Mouse (Mus musculus): Measurements from ENCODE around the gene Adad2.
A peak's percentile ranks its signal among the peaks of the same experiment; 100 is the strongest.

Gene Adad2

DNA sequence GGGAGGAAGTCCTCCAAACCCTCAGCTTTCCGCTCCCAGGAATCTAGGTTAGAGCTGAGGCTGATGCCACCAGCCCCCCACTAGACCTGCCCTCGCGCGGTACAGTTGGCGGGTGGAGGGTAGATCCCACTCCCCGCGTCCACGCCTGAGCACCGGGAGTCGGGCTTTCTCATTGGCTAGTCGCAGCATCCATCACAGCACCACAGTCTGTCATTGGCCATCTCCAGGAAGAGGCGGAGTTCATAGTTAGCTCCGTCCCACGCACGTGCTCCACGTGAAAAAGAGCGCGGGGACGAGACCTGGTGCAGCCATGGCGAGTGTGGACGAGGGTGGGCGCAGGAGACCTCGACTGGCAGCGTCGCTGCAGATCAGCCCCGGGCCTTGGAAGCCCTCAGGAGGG lies at the start of gene Adad2:
Gene Adad2, plus strand, starts transcription at position 277 of the 400 bp plus-strand sequence.
- DNase-seq (ENCODE audit: low spot score in 2 of 2) = no peak

DNA sequence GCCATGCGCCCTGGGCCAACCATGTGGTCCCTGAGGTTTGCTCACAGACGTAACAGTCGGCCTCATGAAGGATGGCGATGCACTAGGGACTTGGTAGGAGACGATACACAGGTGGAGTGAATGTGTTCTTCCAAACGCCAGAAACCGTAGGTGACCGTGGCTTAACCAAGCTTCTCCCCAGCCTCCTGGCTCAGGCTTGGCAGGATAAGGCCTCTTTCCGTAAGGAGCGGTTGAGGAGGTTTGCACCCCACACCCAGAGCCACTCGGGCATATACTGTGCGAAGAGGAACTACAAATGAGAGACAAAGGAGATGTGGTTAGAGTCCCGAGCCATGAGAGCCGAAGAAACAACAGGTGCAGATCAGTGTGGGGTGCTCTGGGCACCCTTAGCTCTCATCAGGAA lies 48.7 kb upstream of the Adad2 start:
- peak in 1 of 2 experiments; percentile 51 for DNase-seq (ENCODE audit: low spot score in 2 of 2)

DNA sequence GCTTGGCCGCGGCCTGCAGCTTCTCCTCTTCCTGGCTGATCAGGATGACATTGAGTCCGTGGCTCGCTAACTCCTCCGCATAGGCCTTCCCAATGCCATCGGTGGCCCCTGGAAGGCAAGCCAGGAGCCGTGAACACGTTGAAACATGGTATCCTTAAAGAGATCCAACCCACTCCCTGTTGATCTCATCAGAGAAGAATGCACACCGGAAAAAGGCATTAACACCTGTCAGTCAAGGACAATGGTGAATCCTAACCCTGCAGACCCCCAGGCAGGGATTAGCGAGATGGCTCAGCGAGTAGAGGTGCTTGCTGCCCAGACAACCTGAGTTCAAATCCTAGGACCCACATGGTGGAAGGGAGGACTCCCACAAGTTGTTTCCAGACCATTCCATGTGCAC lies 46.2 kb upstream of the Adad2 start:
- no peak for DNase-seq (ENCODE audit: low spot score in 2 of 2)

DNA sequence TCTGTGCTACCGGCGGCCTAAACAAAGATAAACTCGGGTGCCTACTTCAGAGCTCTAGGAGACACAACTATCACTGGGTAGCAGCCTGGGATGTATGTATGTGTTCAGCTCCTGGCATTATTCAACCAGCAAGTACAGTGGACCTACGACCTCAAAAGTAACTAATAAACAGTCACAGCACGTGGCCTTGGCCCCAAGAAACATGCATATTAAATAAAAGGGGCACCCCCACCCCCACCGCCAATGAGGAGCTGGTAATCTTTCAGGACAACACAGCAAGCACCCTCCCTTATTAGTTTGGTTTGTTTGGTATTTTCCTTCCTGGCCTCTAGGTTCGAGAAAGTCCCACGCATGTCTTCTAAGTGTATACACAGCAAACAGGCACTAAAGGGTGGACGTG lies 44.3 kb upstream of the Adad2 start:
- DNase-seq (ENCODE audit: low spot score in 2 of 2) = no peak

DNA sequence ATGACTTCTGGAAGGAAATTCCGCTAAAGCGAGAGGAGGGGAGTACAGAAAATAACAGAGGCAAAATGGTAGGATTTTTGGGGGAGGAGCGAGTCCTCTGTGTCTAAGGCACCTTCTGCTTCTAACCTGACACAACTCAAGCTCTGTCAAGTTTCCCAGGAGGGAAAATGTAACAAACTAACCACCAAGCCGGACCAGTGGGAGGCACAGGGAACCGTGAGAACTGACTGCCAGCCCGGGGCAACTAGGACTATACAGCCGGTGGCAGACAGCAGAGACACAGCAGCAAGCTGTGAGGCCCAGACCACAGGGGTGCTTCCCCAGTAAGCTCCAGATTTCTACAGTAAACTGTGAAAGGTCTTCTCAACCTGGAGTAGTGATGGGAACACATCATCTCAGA lies 43.6 kb upstream of the Adad2 start:
- DNase-seq (ENCODE audit: low spot score in 2 of 2) = no peak

DNA sequence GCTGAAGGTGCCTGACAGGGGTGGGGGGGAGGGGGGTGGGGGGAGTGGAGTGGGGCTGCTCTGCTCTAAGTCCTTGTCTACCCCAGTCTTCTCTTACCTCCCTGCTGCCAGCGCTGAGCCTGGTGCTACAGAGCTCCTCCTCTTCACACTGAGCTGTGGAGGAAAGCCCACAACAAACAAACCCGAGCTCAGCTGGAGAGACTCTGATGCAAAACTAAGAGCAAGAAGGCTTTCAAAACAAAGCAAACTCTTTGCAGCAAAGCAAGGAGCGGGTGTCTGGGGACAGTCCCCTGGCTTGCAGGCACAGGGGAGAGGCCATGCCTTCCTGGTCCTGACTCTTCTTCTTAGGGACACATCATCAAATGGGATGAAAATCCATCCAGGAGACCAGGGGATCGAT lies 42.7 kb upstream of the Adad2 start:
- DNase-seq (ENCODE audit: low spot score in 2 of 2) = no peak

DNA sequence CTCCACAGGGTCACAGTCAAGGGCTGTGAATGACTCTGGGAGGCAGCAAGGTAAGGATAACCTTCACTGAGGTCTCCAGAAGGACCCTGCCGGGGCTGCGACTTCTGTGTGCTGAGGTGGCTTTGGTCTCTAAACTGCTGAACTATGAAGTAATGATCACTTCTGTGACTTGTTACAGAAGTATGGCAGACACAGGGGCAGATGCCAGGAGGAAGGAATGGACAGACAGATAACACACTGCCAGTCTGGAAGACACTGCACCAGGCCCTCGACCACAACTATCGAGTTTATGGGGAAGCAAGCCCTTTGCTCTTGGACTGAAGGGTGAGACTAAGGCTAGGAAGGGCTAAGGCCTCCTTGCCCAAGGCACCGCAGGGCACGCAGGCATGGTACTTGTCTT lies 41.4 kb upstream of the Adad2 start:
- DNase-seq (ENCODE audit: low spot score in 2 of 2) = no peak

DNA sequence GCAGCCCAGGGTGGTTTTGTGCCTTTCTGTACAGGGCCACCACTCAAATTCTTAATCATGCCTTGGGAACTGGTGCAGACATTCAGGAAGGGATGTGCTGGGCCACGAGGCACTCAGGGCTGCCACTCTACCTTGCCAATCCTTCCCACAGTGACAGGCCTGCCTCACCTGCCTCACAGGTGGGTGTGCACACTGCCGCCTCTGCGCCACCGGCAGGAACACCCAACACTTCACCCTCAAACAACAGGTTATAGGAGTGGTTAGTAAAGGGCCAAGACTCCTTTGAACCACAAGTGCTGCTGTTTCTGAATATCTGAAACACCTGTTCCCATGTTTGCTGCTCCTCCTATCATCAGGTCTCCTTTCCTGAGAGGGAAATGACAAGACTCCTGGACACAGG lies 40.1 kb upstream of the Adad2 start:
- no peak for DNase-seq (ENCODE audit: low spot score in 2 of 2)

DNA sequence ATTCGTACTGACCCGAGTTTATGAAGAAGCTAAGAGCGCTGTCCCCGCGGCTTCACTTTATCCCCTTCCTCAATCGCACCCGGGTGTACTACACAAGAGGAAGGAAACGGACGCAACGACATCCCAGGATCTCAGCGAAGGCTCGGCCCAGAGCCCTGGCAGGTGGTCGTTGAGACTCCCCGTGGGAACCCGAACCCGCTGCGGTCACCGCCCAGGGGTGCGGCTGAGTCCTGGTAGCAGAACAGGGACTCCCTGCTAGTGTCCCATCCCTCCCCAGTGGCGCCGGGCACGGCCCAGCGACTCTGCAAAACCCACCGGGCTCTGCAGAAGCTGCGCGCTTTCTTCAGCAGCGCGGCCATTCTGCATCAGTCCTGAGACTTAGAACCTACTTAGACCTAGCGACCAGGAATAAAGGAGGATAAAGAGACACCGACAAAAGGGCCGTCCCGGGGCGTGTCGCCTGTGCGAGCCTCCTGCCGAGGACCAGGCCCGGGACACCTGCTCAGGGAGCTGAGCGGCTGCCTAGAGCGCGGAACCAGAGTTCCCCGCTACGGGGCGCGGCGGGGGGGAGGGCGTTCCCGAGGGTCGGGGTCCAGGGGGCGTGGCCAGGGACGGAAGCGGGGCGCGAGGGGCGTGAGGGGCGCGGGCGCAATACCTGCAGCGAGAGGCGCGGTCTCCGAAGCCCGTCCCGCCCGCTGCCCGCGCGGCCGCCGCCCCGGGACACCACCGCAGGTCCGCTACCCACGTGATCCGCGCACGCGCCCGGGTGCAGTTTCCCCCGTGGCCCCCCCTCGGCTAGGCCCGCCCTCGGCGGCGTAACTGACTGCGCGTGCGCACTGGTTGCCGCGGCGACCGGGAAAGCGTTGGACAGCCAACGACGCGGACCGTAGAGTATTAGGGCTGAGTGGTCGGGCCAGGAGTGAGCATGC lies 37.8 kb upstream of the Adad2 start, which contains the start of the genes Hsdl1 and Dnaaf1:
Gene Hsdl1, minus strand, starts transcription at position 747 of the 929 bp plus-strand sequence.
Gene Dnaaf1, plus strand, starts transcription at position 799 of the 929 bp plus-strand sequence.
- peak; percentile 97 to 99 for DNase-seq (ENCODE audit: low spot score in 2 of 2)

DNA sequence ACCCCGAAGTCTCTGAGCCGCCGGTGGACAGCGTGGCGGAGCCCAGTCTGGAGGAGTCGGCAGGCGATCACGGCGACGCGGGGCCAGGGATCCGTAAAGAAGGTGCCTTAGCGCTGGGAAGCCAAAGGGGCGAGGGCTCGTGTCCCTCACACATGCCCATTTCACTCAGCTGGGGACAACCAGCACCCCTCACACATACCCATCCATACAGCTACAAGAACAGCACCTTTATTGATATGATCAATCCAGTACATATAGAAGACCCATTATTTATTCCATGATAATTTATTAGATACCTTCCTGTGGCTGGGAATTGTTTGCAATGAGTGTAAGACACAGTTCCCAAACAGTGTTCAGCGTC lies 37.2 kb upstream of the Adad2 start:
- no peak for DNase-seq (ENCODE audit: low spot score in 2 of 2)

DNA sequence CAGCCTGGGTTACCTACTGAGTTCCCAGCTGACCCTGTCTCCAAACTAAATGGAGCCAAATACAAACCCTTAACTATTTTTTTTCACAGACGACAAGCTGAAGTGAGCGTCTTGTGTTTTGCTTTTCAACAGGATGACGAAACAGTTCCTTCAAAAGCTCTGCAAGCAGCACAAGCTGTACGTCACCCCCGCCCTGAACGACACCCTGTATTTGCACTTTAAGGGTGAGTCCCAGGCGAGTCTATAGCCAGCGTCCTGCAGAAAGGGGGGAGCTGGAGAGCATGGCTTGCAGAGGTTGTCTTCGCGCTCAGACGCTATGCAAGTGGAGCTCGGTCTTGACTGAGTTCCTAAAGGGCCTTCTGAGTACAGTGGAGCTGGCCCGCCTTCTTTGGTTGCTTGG lies 33.5 kb upstream of the Adad2 start:
- no peak for DNase-seq (ENCODE audit: low spot score in 2 of 2)

DNA sequence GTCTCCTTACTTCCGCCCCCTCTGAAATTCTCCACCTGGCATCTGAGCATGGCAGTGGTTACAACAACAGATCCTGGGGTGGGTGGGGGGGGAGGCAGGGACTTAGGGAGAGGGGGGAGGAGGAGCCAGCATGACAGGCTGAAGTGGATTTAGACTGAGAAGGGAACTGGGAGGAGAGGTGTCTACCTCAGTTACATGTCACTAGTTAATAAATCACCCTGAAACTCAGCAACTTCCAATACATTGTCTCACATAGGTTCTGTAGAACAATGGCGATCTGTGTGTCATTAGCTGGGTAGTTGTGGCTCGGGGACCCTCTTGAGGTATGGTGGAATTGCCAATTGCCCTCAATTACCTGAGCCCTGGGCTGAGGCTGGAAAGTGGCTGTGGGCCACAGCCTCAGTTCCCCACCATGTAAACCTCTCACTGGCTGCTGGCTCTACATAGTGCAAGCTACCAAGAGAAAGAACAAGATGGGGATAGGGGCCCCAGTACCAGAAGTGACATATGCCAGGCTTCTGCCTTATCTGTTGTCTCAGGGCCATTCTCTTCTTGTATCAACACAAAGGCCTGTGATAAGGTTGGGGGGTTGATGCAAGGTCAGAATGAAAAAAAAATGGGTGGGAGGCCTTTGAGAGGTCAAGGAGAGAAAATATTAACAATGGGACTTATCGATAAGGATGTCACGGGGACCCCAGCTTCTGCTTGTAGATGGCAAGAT lies 31.9 kb upstream of the Adad2 start:
- DNase-seq (ENCODE audit: low spot score in 2 of 2) = no peak

DNA sequence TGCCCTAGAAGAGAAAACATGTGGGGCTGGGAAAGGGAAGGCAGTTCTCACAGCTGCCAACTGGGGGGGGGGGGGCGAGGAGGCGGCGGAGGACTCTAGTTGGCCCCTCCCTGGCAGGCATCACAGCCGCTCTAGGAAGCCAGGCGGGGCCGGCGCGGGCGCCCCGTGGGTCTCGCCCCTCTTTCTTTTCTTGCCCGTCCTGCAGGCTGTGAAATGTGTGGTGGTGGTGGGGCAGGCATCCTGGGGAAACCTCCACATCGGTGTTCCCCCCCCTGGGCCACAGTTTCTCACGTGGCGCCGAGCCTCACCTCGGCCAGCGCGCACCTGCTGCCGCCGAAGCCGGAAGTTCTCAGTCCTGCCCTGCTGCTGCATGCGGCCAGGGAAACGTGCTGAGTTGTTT lies 26.6 kb upstream of the Adad2 start:
- DNase-seq (ENCODE audit: low spot score in 2 of 2) = no peak

DNA sequence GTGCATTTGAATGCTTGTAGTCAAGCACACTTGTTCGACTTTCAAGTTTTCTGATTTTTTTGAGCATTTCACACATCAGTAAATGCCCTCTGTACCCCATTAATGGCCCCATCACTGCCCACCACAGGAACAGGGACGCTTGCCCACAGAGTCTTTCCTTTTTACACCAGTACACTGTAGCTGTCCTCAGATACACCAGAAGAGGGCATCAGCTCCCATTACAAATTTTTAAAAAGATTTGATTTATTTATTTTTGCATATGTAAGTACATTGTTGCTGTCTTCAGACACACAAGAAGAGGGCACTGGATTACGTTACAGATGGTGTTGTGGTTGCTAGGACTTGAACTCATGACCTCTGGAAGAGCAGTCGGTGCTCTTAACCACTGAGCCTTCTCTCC lies 24.2 kb upstream of the Adad2 start:
- DNase-seq (ENCODE audit: low spot score in 2 of 2) = no peak

DNA sequence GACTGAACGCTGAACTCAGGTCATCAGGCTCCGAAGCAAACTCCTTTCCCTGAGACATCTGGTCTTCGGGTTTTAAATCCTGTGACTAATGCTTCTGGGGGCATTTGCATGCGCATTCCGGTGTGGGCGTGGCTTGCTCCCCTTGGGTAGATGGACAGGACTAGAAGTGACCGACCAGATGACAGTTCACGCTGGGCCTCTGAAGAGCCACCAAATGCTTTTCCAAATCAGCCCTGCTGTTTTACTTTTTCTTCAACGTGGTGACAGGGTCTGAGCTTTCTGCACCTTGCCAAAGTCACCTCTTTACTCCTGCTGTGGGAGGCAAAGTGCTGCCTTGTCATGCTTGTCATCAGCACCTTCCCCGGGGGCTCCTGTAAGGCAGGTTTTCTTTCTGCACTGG lies 23.7 kb upstream of the Adad2 start:
- no peak for DNase-seq (ENCODE audit: low spot score in 2 of 2)

DNA sequence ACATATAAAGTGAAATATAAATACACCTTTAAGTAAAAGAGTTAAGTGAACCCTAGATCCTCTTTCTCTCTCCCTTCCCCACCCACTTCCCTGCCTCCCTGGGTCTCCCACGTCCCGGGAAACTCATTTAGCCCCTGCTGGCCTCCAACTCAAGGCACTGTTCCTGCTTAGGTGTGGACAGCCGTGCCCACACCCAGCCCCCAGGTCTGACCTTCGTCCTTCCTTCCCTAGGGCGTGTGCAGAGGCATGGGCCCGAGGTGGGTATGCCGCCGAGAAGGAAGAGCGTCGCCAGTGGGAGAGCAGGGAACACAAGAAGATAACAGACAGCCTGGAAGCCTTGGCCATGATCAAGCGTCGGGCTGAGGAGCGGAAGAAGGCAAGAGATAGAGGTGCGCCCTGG lies 22.2 kb upstream of the Adad2 start:
- DNase-seq (ENCODE audit: low spot score in 2 of 2) = no peak

DNA sequence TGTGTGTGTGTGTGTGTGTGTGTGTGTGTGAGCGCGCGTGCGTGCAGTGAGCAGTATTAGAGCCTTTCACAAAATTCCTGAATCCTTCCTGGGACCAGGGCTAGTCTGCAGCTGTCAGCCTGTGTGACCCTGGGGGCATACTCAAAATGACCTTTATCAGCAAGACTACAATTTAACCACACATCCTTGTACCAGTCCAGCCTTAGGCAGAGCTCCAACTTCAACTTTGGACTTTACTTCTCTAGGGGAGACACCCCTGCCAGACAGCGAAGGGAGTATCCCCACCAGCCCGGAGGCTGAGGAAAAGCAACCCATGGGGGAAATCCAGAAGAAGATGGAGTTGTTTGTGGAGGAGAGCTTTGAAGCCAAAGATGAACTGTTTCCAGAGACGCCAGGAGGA lies 21.1 kb upstream of the Adad2 start:
- no peak for DNase-seq (ENCODE audit: low spot score in 2 of 2)

DNA sequence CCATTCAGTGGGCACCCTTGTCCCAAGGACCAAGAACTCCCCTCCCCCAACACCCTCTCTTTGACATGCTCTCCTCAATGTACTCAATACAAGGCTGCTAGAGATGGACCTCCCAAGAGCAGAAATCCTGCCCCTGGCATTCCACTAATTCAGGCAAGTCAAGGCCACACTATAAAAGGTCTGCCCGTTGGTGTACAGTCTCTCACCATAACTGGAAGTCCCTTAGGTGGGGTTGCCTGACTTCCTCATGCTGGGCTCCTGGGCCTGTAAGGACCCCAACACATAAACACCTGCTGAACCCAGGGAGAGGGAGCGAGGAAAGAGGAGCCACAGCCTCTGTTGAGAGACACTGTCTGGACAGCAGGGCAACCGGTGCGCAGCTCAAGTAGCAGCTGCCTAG lies 8.8 kb upstream of the Adad2 start:
- no peak for DNase-seq (ENCODE audit: low spot score in 2 of 2)

DNA sequence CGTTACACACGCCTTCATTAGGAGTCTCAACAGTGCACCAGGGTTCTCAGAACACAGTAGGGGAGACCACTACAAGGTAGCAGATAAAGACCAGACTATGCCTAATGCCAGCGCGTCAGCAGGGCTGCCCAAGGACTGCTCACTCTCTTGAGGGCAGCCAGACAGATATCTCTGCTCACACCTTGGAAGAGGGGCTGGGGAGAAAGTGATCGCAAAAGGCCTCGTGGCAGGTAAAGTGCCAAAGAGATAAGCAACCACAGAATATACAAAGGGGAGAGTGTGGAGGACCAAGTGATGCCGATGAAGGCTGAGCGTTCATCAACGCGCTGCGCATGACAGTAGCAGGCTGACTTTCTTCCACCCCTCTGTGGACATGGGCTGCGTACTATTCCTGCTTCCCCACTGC lies 8.1 kb upstream of the Adad2 start:
- DNase-seq (ENCODE audit: low spot score in 2 of 2) = no peak

DNA sequence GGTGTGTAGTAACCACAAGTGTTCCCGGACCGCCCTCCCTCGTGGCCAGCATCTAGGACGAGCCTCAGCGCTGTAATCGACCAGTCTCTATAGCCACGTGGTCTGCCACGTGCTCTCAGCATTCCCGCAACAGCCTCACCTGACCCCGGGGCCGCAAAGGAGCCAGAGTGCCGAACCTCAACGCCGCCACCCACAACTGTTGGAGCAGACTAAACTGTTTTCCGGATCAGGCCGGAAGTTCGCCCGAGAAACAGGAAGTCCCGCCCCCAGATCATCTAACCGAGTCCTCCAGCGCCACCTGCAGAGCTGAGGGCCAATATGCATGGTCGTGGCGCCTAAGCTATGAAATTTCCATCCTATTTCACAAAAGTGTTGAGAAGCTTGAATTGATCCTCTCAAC lies 7.6 kb upstream of the Adad2 start, which contains the start of gene Taf1c:
Gene Taf1c, minus strand, starts transcription at position 227 of the 400 bp plus-strand sequence.
- peak; percentile 91 to 97 for DNase-seq (ENCODE audit: low spot score in 2 of 2)

DNA sequence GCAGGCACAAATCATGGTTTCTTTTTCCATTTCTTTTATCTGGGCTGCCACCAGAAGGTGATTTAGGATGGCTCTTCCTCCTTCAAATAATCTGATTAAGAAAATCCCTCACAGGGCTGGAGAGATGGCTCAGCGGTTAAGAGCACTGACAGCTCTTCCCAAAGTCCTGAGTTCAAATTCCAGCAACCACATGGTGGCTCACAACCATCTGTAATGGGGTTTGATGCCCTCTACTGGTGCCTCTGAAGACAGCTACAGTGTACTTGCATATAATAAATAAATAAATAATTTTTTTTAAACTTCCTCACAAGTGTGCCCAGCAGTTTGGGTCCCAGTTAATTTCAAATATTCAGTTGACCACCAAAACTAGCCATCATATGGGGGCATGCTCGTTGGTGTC lies 6.3 kb upstream of the Adad2 start:
- no peak for DNase-seq (ENCODE audit: low spot score in 2 of 2)

DNA sequence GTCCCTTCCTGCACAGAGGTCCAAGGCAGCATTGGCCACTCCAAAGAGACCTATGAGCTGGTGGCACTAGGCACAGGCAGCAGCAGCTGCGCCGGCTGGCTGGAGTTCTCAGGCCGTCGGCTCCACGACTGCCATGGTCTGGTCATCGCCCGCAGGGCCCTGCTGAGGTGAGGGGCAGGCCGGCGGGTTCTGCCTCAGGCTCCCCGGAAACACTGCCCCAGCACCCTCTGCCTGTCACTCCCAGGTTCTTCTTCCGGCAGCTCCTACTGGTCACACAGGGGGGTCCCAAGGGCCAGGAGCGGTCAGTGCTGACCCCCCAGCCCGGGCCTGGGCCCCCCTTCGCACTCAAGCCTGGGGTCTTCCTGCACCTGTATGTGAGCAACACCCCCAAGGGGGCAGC lies 2.5 kb downstream of the Adad2 start:
- no peak for DNase-seq (ENCODE audit: low spot score in 2 of 2)

DNA sequence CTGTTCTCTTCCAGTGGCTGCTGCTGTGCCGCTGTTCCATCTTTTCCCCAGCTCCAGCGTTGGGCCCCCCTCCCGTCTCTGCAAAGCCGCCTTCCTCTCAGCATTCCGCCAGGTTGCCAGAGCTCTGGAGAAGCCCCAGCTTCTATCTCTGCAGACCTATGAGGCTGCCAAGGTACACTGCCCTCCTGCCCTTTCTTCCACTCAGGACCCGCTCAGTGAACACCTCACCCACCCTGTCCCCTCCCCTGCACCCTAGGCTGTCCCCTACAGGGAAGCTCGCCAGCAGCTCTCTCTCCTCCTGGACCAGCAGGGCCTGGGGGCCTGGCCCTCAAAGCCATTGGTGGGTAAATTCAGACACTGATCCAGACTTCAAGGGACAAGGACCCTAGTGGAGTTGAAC lies 3.8 kb downstream of the Adad2 start:
- no peak for DNase-seq (ENCODE audit: low spot score in 2 of 2)
